Mouse (Mus musculus) T-cell, adult 2 months (primary cell): ENCODE results near the gene Ptger2.
"Not testable (repeated sequence)": the region's sequence is repeated elsewhere in the genome, so short reads cannot be mapped to it uniquely, and the experiment has no call there.

Source experiments
- DNase-seq: peaks from one replicate; pipeline ENCODE4 v3.0.0; 2022; ENCODE audit warnings: low spot score

The Ptger2 gene

DNA sequence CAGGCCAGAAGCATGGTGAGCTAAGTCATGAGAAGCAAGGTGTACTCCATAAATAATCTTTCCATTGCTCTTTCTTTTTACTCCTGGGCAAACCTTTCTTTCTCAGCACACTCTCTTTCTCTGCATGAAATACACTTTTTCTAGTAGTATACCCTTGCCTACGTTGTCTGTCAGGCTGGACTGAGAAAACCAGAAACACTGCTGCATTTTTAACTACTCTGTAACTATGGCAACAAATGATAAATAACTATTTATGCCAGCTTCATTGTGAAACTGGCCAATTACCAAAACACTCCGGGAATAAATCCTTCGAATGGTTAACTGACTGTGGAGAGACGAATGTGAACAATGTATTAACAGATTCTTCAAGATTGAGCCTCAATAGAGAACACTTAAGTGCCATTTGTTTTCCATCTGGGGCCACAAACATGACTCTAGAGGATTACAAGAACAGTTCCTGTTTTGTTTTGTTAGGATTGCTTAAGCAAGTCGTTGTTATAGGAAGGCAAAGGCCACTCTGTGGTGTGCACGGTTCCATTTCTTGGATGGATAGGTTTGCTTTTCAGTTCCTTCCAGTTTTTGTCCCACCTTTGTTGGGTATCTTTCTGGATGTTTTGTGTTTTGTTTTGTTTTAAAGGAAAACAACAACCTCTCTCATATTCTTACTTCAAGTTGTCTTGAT is at the start of gene Ptger2:
Ptger2 (plus strand) TSS at position 522 of the 682 bp plus-strand sequence.
- DNase-seq: not testable (repeated sequence)

GRCm38 (mm10) chr14:44960746-44961145 is 27.2 kb upstream of the Ptger2 start:
- DNase-seq: no peak

DNA sequence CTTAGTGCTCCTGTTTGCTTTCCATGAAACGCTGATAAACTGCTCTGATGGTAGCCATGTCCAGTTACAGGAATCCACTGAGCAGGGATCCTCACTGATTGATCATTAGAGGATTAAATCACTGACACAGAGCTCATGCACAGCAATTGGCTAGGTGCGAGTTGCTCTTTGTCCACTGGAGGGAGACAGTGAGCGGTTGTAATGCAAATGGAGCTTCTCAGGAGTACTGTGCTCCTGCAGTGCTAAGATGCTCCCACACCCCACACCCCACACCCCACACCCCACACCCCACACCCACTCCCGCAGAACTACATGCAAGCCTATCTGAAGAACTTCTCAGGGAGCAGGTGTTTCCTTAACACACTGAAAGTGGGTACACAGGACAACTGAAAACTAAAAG is 10.7 kb upstream of the Ptger2 start:
- peak; percentile 58 for DNase-seq

DNA sequence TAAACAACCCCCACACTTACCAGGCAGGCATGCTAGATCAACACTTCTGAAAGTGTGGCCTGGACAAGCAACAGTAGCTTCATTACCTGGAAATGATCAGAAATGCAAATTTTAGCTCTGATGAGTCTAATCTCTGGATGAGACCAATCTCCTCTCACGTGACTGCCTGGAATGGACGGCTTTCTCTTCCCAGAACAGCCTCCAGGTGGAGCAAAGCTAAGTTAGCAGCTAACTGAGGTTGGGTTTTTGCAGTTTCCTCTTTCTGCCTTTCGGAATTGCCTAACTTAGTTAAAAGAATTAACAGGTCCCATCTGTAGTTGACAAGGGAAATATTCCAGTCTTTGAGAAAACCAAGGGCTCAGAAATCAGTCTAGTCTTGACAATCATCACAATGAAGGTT is 8.1 kb upstream of the Ptger2 start:
- no peak for DNase-seq

- DNase-seq: no peak
Observed at GRCm38 (mm10) chr14:44981490-44981889, 6.5 kb upstream of the Ptger2 start.

- DNase-seq: no peak
Observed at GRCm38 (mm10) chr14:44984106-44984505, 3.9 kb upstream of the Ptger2 start.

- no peak for DNase-seq
Observed at GRCm38 (mm10) chr14:44986248-44986647, 1.7 kb upstream of the Ptger2 start.

- peak; percentile 64 for DNase-seq
Observed at GRCm38 (mm10) chr14:44988456-44989016, 541 bp downstream of the Ptger2 start.

DNA sequence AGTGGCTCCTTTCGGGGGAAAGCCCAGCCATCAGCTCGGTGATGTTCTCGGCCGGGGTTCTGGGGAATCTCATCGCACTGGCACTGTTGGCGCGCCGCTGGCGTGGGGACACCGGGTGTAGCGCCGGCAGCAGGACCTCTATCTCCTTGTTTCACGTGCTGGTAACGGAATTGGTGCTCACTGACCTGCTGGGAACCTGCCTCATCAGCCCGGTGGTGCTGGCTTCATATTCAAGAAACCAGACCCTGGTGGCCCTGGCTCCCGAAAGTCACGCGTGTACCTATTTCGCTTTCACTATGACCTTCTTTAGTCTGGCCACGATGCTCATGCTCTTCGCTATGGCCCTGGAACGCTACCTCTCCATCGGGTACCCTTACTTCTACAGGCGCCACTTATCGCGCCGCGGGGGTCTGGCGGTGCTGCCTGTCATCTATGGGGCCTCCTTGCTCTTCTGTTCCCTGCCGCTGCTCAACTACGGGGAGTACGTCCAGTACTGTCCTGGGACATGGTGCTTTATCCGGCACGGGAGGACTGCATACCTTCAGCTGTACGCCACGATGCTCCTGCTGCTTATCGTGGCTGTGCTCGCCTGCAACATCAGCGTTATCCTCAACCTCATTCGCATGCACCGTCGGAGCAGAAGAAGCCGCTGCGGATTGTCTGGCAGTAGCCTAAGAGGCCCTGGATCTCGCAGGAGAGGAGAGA is 1.2 kb downstream of the Ptger2 start:
- DNase-seq: no peak

GRCm38 (mm10) chr14:44989751-44990150 is 1.8 kb downstream of the Ptger2 start:
- DNase-seq: no peak

DNA sequence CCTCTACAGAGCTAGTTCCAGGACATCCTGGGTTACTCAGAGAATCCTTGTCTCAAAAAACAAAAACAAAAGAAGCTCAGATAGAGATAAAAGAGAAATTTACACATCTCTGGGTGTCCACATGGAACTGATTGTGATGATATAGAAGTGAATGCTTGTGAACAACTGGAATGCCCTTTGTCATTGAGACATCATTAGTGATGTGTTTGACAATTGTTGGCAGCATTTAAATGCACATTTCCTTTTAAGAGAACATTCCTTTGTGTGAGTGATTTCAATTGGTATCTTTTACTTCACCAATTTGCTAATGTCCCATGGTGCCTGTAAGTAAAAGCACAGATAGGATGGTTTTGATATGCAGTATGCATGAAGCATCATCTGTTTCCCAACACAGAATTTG is 6.3 kb downstream of the Ptger2 start:
- DNase-seq: no peak

DNA sequence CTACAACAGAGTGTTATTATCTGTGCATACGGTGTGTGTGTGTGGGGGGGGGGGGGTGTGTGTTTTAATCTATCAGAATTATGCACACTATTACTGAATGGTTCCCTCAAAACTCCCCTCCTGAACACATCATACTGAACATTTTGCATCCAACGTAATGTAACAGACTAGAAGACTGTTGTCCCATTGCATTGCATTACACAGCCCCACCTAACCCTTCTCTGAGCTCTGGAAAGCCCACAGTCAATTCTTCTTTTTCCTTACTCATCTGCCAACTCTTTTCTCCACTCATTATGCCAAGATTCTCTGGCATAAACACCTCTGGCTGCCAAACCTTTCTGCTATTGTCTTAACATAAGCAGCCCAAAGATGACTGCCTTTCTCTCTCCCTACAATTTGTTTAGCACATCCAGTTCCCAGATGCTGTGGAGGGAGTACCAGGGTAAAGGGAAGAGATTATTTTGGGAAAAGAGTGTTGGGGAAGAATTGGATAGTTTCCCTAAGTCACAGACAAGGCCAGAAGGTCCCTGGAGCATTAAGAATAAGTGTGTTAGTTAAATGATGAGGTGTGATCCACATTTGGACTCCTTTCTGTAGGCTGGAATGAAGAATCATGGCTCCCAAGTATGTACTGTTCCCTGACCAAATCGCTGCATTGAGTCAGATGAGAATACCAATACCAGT is 12.2 kb downstream of the Ptger2 start:
- DNase-seq: no peak

GRCm38 (mm10) chr14:45005698-45006283 is 17.8 kb downstream of the Ptger2 start:
- DNase-seq: no peak

GRCm38 (mm10) chr14:45009242-45009641 is 21.2 kb downstream of the Ptger2 start:
- no peak for DNase-seq

DNA sequence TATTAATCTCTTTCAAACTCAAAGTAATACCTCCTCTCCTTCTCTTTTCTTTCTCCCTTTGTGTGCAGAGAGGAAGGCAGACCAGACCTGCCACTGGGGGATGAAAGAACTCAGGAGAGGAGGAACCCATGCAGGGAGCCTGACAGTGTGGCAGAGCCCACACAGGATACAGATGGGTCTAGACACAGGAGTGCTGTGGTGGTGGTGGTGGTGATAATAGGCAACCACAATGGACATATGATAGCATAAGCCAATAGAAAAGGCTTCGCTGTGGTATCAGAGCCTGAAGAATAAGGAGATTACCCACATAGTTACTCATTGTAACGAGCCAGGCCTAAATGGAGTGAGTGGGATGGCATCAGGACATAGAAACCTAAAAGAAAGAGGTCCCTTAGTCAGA is 23.3 kb downstream of the Ptger2 start:
- no peak for DNase-seq

- DNase-seq: no peak
Observed at GRCm38 (mm10) chr14:45011671-45012070, 23.7 kb downstream of the Ptger2 start.

DNA sequence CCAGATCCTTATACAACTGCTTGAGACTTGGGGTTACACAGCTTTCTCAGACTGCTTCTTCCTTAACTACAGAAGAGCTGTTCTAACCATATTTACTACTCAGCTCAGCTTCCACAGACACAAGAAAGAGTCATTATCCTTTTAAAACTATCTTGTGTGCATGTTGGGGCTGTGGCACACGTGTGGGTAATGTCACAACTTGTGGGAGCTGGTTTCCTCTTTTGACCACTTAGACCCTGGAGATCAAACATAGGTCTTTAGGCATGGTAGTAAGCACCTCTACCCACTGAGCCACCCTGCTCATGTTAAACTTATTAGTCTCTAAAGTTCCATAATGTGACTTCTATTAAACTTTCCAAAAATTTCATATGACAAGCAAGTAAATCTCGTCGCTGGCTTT is 33.6 kb downstream of the Ptger2 start:
- no peak for DNase-seq

DNA sequence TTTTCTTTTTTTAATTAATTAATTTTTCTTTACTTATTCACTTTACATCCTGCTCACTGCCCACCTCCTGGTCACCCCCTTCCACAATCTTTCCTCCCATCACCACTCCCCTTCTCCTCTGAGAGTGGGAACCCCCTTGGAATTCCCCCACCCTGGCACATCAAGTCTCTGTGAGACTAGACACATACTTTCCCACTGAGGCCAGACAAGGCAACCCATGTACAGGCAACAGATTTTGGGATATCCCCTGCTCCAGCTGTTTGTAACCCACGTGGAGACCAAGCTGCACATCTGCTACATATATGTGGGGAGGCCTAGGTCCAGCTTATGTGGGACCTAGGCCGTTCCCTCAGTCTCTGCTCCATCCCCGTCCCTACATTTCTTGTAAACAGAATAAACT is 46.3 kb downstream of the Ptger2 start:
- DNase-seq: no peak

DNA sequence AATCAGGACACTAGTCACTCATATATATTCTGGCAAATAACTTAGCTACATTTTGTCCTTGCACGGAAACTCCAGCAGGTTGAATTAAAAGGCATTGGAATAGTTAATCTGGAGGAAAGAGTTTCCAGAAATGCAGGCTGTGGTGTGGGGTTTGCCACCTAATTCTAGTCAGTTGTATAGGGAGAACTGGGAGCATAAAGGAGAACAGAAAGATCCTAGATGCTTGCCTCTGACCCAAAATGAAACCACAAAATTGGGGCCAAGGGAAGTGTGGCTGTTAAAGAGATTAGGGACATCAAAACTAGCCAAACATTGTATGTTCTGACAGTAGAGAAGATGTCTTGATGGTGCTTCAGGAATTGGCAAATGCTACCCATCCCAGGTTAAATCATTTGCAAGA is 48.6 kb downstream of the Ptger2 start:
- no peak for DNase-seq

- no peak for DNase-seq
Observed at GRCm38 (mm10) chr14:45038052-45038451, 50.1 kb downstream of the Ptger2 start.

- DNase-seq: peak; percentile 20
Observed at GRCm38 (mm10) chr14:45040851-45041475, 53.0 kb downstream of the Ptger2 start.

DNA sequence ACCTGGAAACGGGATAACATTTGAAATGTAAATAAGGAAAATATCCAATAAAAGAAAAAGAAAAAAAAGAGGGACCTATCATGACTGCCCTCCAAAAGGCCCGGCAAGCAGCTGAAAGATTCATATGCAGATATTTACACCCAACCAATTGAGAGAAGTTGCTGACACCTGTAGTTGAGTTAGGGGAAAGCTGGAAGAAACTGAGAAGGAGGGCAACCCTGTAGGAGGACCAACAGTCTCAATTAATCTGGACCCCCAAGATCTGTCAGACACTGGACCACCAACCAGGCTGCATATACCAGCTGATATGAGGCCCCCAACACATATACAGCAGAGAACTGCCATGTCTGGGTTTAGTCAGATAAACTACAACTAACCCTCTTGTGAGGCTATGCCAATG is 60.1 kb downstream of the Ptger2 start:
- no peak for DNase-seq
